Mouse (Mus musculus) CH12.LX (cell line): ENCODE data around the gene Spi1.

Source experiments
- CTCF ChIP-seq, 2 experiments: IDR thresholded peaks in 1 of 2; conservative IDR thresholded peaks in 1 of 2; 2 replicates each; pipeline ENCODE4 v1.5.1; 2011 to 2012; ENCODE audit warnings: low read depth in 2 of 2, low read length in 2 of 2, improper control_type of control experiment in 1 of 2, inconsistent platforms in 1 of 2, mild to moderate bottlenecking in 1 of 2, moderate library complexity in 1 of 2
- ELF1 ChIP-seq: IDR thresholded peaks from 2 replicates; pipeline ENCODE4 v1.6.1; 2014; ENCODE audit warnings: low read depth, mild to moderate bottlenecking, inconsistent platforms, low read length, improper control_type of control experiment
- EP300 ChIP-seq: IDR thresholded peaks from 2 replicates; pipeline ENCODE4 v1.6.1; 2011; ENCODE audit warnings: low read length, improper control_type of control experiment
- MAFK ChIP-seq: IDR thresholded peaks from 2 replicates; pipeline ENCODE4 v1.6.1; 2011; ENCODE audit warnings: low read length, improper control_type of control experiment; ENCODE audit not compliant: insufficient replicate concordance
- MYC ChIP-seq: IDR thresholded peaks from 2 replicates; pipeline ENCODE4 v1.6.1; 2011; ENCODE audit warnings: low read depth, mild to moderate bottlenecking, improper control_type of control experiment, low read length
- USF1 ChIP-seq: IDR thresholded peaks from 2 replicates; pipeline ENCODE4 v1.6.1; 2014; ENCODE audit warnings: low read depth, mild to moderate bottlenecking, inconsistent platforms, low read length, improper control_type of control experiment
- ZNF384 ChIP-seq: IDR thresholded peaks from 2 replicates; pipeline ENCODE4 v1.6.1; 2012; ENCODE audit warnings: low read depth, low read length, improper control_type of control experiment, inconsistent platforms

- TF ChIP-seq CTCF (conservative IDR thresholded peaks at IDR 0.05 in 1 of 2, IDR thresholded peaks at IDR 0.05 in 1 of 2; ENCODE audit: low read depth in 2 of 2, low read length in 2 of 2), result no peak
- TF ChIP-seq MAFK, result no peak
- TF ChIP-seq MYC, result no peak
- no peak for TF ChIP-seq EP300
- TF ChIP-seq ELF1, result no peak
- TF ChIP-seq USF1, result no peak
- TF ChIP-seq ZNF384, result no peak
These were observed 27.7 kb downstream of the Spi1 start for GRCm38 (mm10) chr2:91109807-91110385.
